In genomic region chr9:69990346-69990745, GRCm38 (mm10) we compare ENCODE assay signal across 8 mouse cellular contexts. TPM values are rescaled to one million over a fixed set of nuclear protein-coding genes. Genes with fewer than 3 reads are reported as not detected.
DNase-seq lines count a peak whose midpoint lies in the region; ATAC-seq and TF ChIP-seq lines count a peak whose summit lies in the region.

No protein-coding gene starts in this region.

- no peak for TF ChIP-seq CTCF in lung, adult 2 months (IDR thresholded peaks at IDR 0.05; ENCODE audit: insufficient read depth, low read length)
- TF ChIP-seq CTCF in brain, embryonic 14.5 days (IDR thresholded peaks at IDR 0.05; ENCODE audit: borderline replicate concordance, extremely low read depth, insufficient read depth, insufficient read length) = peak; percentile 4; the same call in 1 of the 2 replicates
- no peak; the same call in 1 of the 2 replicates for TF ChIP-seq CTCF in hindbrain, postnatal 0 days (IDR thresholded peaks at IDR 0.05; ENCODE audit: low read depth)

- peak overlapping the region; percentile 91 for H3ac ChIP-seq in myocyte (ENCODE audit: control insufficient read depth, insufficient read length)

- WGBS in lung, adult 2 months = 5% methylated on average over 5 of the region's 5 CpGs
- WGBS in hindbrain, postnatal 0 days = 12% methylated on average over 5 of the region's 5 CpGs

- H3K79me2 ChIP-seq in myocyte (ENCODE audit: control insufficient read depth, insufficient read depth) = peaks cover 55% of the 10 kb centered on the region

- peaks cover 33% of the 10 kb centered on the region for H3K4me1 ChIP-seq in lung, adult 2 months (ENCODE audit: control insufficient read depth, insufficient read depth, low read length)
- H3K4me1 ChIP-seq in hindbrain, postnatal 0 days (ENCODE audit: insufficient read depth, low read length) = 0 out of 2 replicates have a peak, but pooled peaks cover 5% of the 10 kb centered on the region

- no peaks in the 10 kb centered on the region for H3K27me3 ChIP-seq in hindbrain, postnatal 0 days (ENCODE audit: insufficient read depth, low read length)
- H3K27me3 ChIP-seq in myocyte (ENCODE audit: control insufficient read depth, insufficient read depth, insufficient read length) = no peaks in the 10 kb centered on the region

- no peak for ATAC-seq in hindbrain, postnatal 0 days

- peak overlapping the region; percentile 6 for H3K4me3 ChIP-seq in lung, adult 2 months (replicated peaks; ENCODE audit: extremely low read depth, low read depth, low read length)
- H3K4me3 ChIP-seq in hindbrain, postnatal 0 days (ENCODE audit: low read length) = peak overlapping the region; percentile 96
- H3K4me3 ChIP-seq in myocyte = peak overlapping the region; percentile 84

- DNase-seq in lung, adult 2 months = no peak
- DNase-seq in lung, adult 18-20 months = no peak
- DNase-seq in brain, embryonic 14.5 days (ENCODE audit: low read depth) = peak; percentile 50
- peak; percentile 19 for DNase-seq in hindbrain, postnatal 0 days (ENCODE audit: low spot score)
- DNase-seq in cerebellum, postnatal 14 days = no peak
- no peak for DNase-seq in adrenal gland, postnatal 4 days (ENCODE audit: low spot score in 2 of 2)
- DNase-seq in cerebellum, postnatal 25 days = no peak

- no peaks in the 10 kb centered on the region for H3K36me3 ChIP-seq in hindbrain, postnatal 0 days (ENCODE audit: insufficient read depth, low read length)
- no peaks in the 10 kb centered on the region for H3K36me3 ChIP-seq in myocyte (ENCODE audit: control insufficient read depth, insufficient read depth)

- no peak for TF ChIP-seq POLR2A in lung, adult 2 months (IDR thresholded peaks at IDR 0.05; ENCODE audit: borderline replicate concordance, extremely low read depth, low read depth, low read length)
- no peak for TF ChIP-seq POLR2A in brain, embryonic 14.5 days (IDR thresholded peaks at IDR 0.05; ENCODE audit: borderline replicate concordance, extremely low read depth, insufficient read depth, insufficient read length, poor library complexity, severe bottlenecking)
- no peak for TF ChIP-seq POLR2A in myocyte (IDR thresholded peaks at IDR 0.05; ENCODE audit: insufficient read length, low read depth)

- no peaks in the 10 kb centered on the region for H3K9me3 ChIP-seq in hindbrain, postnatal 0 days (ENCODE audit: low read length)

- H3K9ac ChIP-seq in hindbrain, postnatal 0 days (replicated peaks; ENCODE audit: low read length) = peak overlapping the region; percentile 98

- H3K4me2 ChIP-seq in hindbrain, postnatal 0 days (ENCODE audit: low read depth, low read length) = peak overlapping the region; percentile 62
- H3K4me2 ChIP-seq in myocyte (ENCODE audit: low read depth) = peak overlapping the region; percentile 86

- no peak overlapping the region; the same call in 1 of the 2 replicates for H3K27ac ChIP-seq in hindbrain, postnatal 0 days

TF ChIP-seq in myocyte, 11 proteins besides CTCF, POLR2A, EP300 and RAD21:
- TF ChIP-seq SRF (IDR thresholded peaks at IDR 0.05; ENCODE audit: control insufficient read depth, insufficient read length, low read depth) (no peak), TCF12 (IDR thresholded peaks at IDR 0.05; ENCODE audit: insufficient read depth, poor library complexity, severe bottlenecking) (no peak), REST (IDR thresholded peaks at IDR 0.05; ENCODE audit: insufficient read depth, insufficient read length) (no peak), USF1 (IDR thresholded peaks at IDR 0.05; ENCODE audit: low read depth) (no peak), POLR2AphosphoS2 (IDR thresholded peaks at IDR 0.05; ENCODE audit: insufficient read length, low read depth) (no peak), MYOD1 (IDR thresholded peaks at IDR 0.05; ENCODE audit: control insufficient read depth in 1 of 3, insufficient read length in 2 of 3, low read depth in 2 of 3) (no peak), TCF3 (IDR thresholded peaks at IDR 0.05; ENCODE audit: insufficient read length, low read depth) (no peak), E2F4 (IDR thresholded peaks at IDR 0.05; ENCODE audit: insufficient read depth) (no peak), MAX (IDR thresholded peaks at IDR 0.05; ENCODE audit: low read depth) (no peak), CEBPB (IDR thresholded peaks at IDR 0.05; ENCODE audit: insufficient read depth, poor library complexity, severe bottlenecking) (no peak), MYOG (IDR thresholded peaks at IDR 0.05; ENCODE audit: control insufficient read depth in 1 of 3, insufficient read depth in 1 of 3, insufficient read length in 2 of 3, low read depth in 2 of 3) (no peak)

RNA-seq across cellular contexts. Expression of gene Bnip2, which starts 1.1 kb away (rescaled TPM):
- polyA plus RNA-seq in lung, adult 2 months (2012; rRNA removed) = 34.8 and 50.1 TPM in 2 replicates
- polyA plus RNA-seq in brain, embryonic 14.5 days (2012; rRNA removed) = 71.6 and 85.3 TPM in 2 replicates
- 33.2 and 43.0 TPM in 2 replicates for total RNA-seq in hindbrain, postnatal 0 days (2014; rRNA removed)
- 44.3 and 48.5 TPM in 2 replicates for polyA plus RNA-seq in hindbrain, postnatal 0 days (2015; fragmentation: Nextera tagmentation; extraction: Ambion mirVana)
- 96.8 TPM for polyA plus RNA-seq in myocyte (2012; fragmentation: generic; extraction: Trizol)
- total RNA-seq in adrenal gland, postnatal 4 days (2021) = 100 to 1,000 TPM in 1 of 2 experiments, 10 to 100 TPM in 1; 98.8 to 109 TPM

RNA-seq across cellular contexts. Expression of gene Gtf2a2, which starts 22.0 kb away (rescaled TPM):
- 13.0 and 16.4 TPM in 2 replicates for polyA plus RNA-seq in lung, adult 2 months (2012; rRNA removed)
- 103 and 126 TPM in 2 replicates for polyA plus RNA-seq in brain, embryonic 14.5 days (2012; rRNA removed)
- 81.5 and 84.2 TPM in 2 replicates for total RNA-seq in hindbrain, postnatal 0 days (2014; rRNA removed)
- polyA plus RNA-seq in hindbrain, postnatal 0 days (2015; fragmentation: Nextera tagmentation; extraction: Ambion mirVana) = 239 TPM in 2 replicates
- 71.1 TPM for polyA plus RNA-seq in myocyte (2012; fragmentation: generic; extraction: Trizol)
- 10 to 100 TPM; 86.4 to 93.0 TPM for total RNA-seq in adrenal gland, postnatal 4 days (2021)

RNA-seq across cellular contexts. Expression of gene Gcnt3, which starts 47.5 kb away (rescaled TPM):
- polyA plus RNA-seq in lung, adult 2 months (2012; rRNA removed) = 0.14 TPM in 1 of 2 replicates, not detected in the other
- not detected in 2 replicates for polyA plus RNA-seq in brain, embryonic 14.5 days (2012; rRNA removed)
- not detected in 2 replicates for total RNA-seq in hindbrain, postnatal 0 days (2014; rRNA removed)
- polyA plus RNA-seq in hindbrain, postnatal 0 days (2015; fragmentation: Nextera tagmentation; extraction: Ambion mirVana) = 0.03 TPM in 1 of 2 replicates, not detected in the other
- polyA plus RNA-seq in myocyte (2012; fragmentation: generic; extraction: Trizol) = 0.05 TPM
- total RNA-seq in adrenal gland, postnatal 4 days (2021) = not detected

Comparison
In these comparisons a context has a peak if more than half of its experiments do, and no peak if none do; other contexts are left out.
1. DNase-seq: peak in brain, embryonic 14.5 days (single experiment) and hindbrain, postnatal 0 days (single experiment); none in lung, adult 2 months (single experiment), lung, adult 18-20 months (0 of 2), cerebellum, postnatal 14 days (0 of 2), adrenal gland, postnatal 4 days (0 of 2) and cerebellum, postnatal 25 days (0 of 2).
2. H3K4me3 ChIP-seq: peak in every context shown above with its lines; median percentile 96 in hindbrain, postnatal 0 days; 84 in myocyte; 6 in lung, adult 2 months.